Mouse (Mus musculus) ES-E14 (cell line): Measurements from ENCODE around the gene Hadhb.

ENCODE experiments used
- CHD2 ChIP-seq: IDR thresholded peaks from 2 replicates; pipeline ENCODE4 v1.6.1; 2014; ENCODE audit warnings: mild to moderate bottlenecking, low read depth, low read length, inconsistent platforms
- HCFC1 ChIP-seq: IDR thresholded peaks from 2 replicates; pipeline ENCODE4 v1.6.1; 2012; ENCODE audit warnings: low read length, inconsistent platforms, borderline replicate concordance; ENCODE audit not compliant: insufficient read depth

- TF ChIP-seq CHD2 (no peak), HCFC1 (no peak)
These were observed 18.1 kb downstream of the Hadhb start for GRCm38 (mm10) chr5:30172931-30173692.
